Mouse (Mus musculus): ENCODE results near the gene Foxj2. TPM values are rescaled to one million over a fixed set of nuclear protein-coding genes. Genes with fewer than 3 reads are reported as not detected.
A peak's percentile ranks its signal among the peaks of the same experiment; 100 is the strongest.

The Foxj2 gene
- polyA plus RNA-seq, 1 experiment from 2014 or later = 8.3 TPM

GRCm38 (mm10) chr6:122883603-122884002 lies 63.9 kb downstream of the Foxj2 start:
- H3K9ac ChIP-seq = no peak overlapping the region
- no peak overlapping the region for H3K4me3 ChIP-seq
- ATAC-seq (replicated peaks) = no peak
- no peak overlapping the region for H3K27ac ChIP-seq
- H3K9me3 ChIP-seq = no peaks in the 10 kb centered on the region
- H3K4me2 ChIP-seq = no peak overlapping the region
- H3K27me3 ChIP-seq (replicated peaks) = no peaks in the 10 kb centered on the region
- H3K36me3 ChIP-seq (replicated peaks) = peaks cover 76% of the 10 kb centered on the region
- WGBS = 91% methylated on average over 9 of the region's 9 CpGs
- no peaks in the 10 kb centered on the region for H3K4me1 ChIP-seq

DNA sequence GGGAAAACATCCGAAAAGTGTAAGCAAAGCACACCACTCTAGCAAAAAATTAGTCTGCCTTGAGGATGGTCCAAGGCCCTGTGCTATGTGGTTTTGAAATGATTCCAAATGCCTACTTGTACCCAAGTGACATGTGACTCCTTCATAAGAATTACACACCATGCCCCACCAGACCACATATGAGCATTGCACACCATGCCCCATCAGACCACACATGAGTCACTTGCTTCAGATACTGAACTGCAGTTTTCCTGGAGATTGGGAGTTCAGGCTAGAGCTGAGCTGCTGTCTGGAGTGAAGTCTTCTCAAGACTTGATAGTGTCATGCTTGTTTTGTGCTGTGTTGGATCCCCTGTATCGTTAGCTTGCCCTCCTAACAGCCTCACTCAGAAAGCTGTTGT lies 69.9 kb downstream of the Foxj2 start:
- Histone ChIP-seq H3K36me3 (replicated peaks) (peaks cover 46% of the 10 kb centered on the region), H3K4me1 (no peaks in the 10 kb centered on the region), H3K9ac (no peak overlapping the region), H3K4me2 (no peak overlapping the region), H3K27me3 (replicated peaks) (no peaks in the 10 kb centered on the region), H3K4me3 (no peak overlapping the region), H3K27ac (no peak overlapping the region), H3K9me3 (no peaks in the 10 kb centered on the region)
- 95% methylated on average over 2 of the region's 2 CpGs for WGBS
- no peak for ATAC-seq (replicated peaks)

DNA sequence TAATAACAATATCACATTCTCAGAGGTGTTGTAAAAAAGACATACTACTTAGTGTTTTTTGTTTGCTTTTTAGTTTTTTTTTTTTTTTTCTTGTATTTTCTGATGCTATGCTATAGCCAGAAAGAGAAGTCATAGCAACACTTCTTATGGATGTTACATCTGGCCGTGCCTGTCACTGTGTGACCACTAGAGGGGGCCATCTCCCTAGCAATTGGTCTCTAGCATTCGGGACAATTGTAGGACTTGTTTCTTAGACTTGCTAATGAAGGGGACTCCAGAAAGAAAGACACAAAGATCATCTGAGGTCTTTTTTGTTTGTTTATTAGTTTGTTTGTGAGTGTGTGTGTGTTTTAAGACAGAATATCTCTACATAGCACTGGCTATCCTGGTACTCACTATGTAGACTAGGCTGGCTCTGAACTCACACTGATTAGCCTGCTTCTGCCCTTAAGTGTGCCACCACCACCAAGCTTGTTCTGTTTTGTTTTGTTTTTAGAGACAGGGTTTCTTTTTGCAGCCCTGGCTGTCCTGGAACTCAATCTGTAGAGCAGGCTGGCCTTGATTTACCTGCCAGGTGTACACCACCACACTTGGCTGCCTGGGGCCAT lies 72.8 kb downstream of the Foxj2 start:
- H3K36me3 ChIP-seq (replicated peaks) = peaks cover 20% of the 10 kb centered on the region
- no peak overlapping the region for H3K4me3 ChIP-seq
- H3K27me3 ChIP-seq (replicated peaks) = no peaks in the 10 kb centered on the region
- no peaks in the 10 kb centered on the region for H3K4me1 ChIP-seq
- H3K4me2 ChIP-seq = no peak overlapping the region
- ATAC-seq (replicated peaks) = peak; percentile 45
- no peaks in the 10 kb centered on the region for H3K9me3 ChIP-seq
- H3K27ac ChIP-seq = no peak overlapping the region
- WGBS = 7% methylated on average over 2 of the region's 2 CpGs
- H3K9ac ChIP-seq = no peak overlapping the region

Small RNAs within 50 kb of the gene (microRNA-seq; reads per million reads assigned to microRNA genes)
- gene Mir7231 = 0.55 reads per million

Other genes starting within 250 kb of the Foxj2 start
- 1.5 and 2.2 TPM in 2 replicates for gene Apobec1, start 217.5 kb upstream of the Foxj2 start, polyA plus RNA-seq (2015; fragmentation: Nextera tagmentation; extraction: Ambion mirVana)
- not detected in 2 replicates for gene Gdf3, start 209.8 kb upstream of the Foxj2 start, polyA plus RNA-seq (2015; fragmentation: Nextera tagmentation; extraction: Ambion mirVana)
- not detected in 2 replicates for gene Dppa3, start 193.5 kb upstream of the Foxj2 start, polyA plus RNA-seq (2015; fragmentation: Nextera tagmentation; extraction: Ambion mirVana)
- 0.13 and 0.28 TPM in 2 replicates for gene Nanog, start 112.4 kb upstream of the Foxj2 start, polyA plus RNA-seq (2015; fragmentation: Nextera tagmentation; extraction: Ambion mirVana)
- gene Slc2a3, start 18.3 kb upstream of the Foxj2 start, polyA plus RNA-seq (2015; fragmentation: Nextera tagmentation; extraction: Ambion mirVana) = 34.6 and 36.8 TPM in 2 replicates
- gene C3ar1, start 36.2 kb downstream of the Foxj2 start, polyA plus RNA-seq (2015; fragmentation: Nextera tagmentation; extraction: Ambion mirVana) = 1.4 and 1.6 TPM in 2 replicates
- gene Necap1, start 54.6 kb downstream of the Foxj2 start, polyA plus RNA-seq (2015; fragmentation: Nextera tagmentation; extraction: Ambion mirVana) = 134 and 146 TPM in 2 replicates
- gene Clec4a1, start 101.9 kb downstream of the Foxj2 start, polyA plus RNA-seq (2015; fragmentation: Nextera tagmentation; extraction: Ambion mirVana) = 2.0 and 2.1 TPM in 2 replicates
- 1.6 TPM in 2 replicates for gene Clec4a3, start 132.6 kb downstream of the Foxj2 start, polyA plus RNA-seq (2015; fragmentation: Nextera tagmentation; extraction: Ambion mirVana)
- gene Clec4a4, start 170.5 kb downstream of the Foxj2 start, polyA plus RNA-seq (2015; fragmentation: Nextera tagmentation; extraction: Ambion mirVana) = not detected in 2 replicates
- not detected in 2 replicates for gene Clec4b1, start 230.0 kb downstream of the Foxj2 start, polyA plus RNA-seq (2015; fragmentation: Nextera tagmentation; extraction: Ambion mirVana)

Data from midbrain, embryonic 15.5 days (tissue).